ENCODE assay signal across 28 mouse cellular contexts in the genomic region with DNA sequence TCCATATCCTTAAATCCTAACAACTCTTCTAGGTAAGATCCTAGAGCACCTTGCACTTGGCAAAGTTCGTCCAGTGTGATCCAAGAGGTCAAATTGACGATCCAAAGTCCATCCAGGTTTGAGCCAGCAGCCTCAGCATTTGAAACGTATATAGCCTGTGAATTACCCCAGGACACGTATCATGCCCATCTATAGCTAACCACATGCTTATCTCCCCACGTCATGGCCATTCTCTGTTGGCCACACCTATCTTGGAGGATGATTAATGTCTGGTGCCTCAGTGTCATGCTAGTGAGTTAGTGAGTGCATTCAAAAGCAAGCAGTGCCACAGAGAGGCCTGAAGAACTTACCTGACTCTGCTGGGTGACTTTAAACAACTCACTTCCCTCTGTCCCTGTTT.
"Had no signal": no experiment of that assay in that cellular context is flagged by ENCODE, and none has a peak within 500 bp of the region (broad histone marks: within the 10 kb centered on the region; RNA-seq: fewer than 3 reads in every experiment).

No protein-coding gene starts in this region.

- DNase-seq: left cerebral cortex, postnatal 4 days; liver; liver, embryonic 13.5 days; liver, postnatal 0 days; lung, adult 18-20 months; lung, adult 2 months; lung, embryonic 14.5 days; lung, postnatal 10 days; lung, postnatal 14 days; lung, postnatal 36 days; lung, postnatal 4 days; midbrain, embryonic 14.5 days had no signal

- H3K9me3 ChIP-seq: limb, embryonic 10.5 days; limb, embryonic 12.5 days; limb, embryonic 13.5 days; limb, embryonic 15.5 days; liver, embryonic 12.5 days; liver, embryonic 13.5 days; liver, embryonic 15.5 days; lung, embryonic 15.5 days; midbrain, embryonic 10.5 days; midbrain, embryonic 12.5 days; midbrain, embryonic 13.5 days; midbrain, embryonic 15.5 days; neural tube, embryonic 12.5 days had no signal

- H3K4me3 ChIP-seq: limb, embryonic 10.5 days; limb, embryonic 12.5 days; limb, embryonic 13.5 days; limb, embryonic 15.5 days; liver, embryonic 12.5 days; liver, embryonic 13.5 days; liver, embryonic 15.5 days; lung, embryonic 15.5 days; megakaryocyte, embryonic 14.5 days; midbrain, embryonic 10.5 days; midbrain, embryonic 12.5 days; midbrain, embryonic 13.5 days; midbrain, embryonic 15.5 days; myocyte; neural tube, embryonic 12.5 days had no signal

- H3K4me1 ChIP-seq: limb, embryonic 10.5 days; limb, embryonic 12.5 days; limb, embryonic 13.5 days; limb, embryonic 15.5 days; liver, embryonic 12.5 days; liver, embryonic 13.5 days; liver, embryonic 15.5 days; lung, embryonic 15.5 days; megakaryocyte, embryonic 14.5 days; midbrain, embryonic 10.5 days; midbrain, embryonic 12.5 days; midbrain, embryonic 13.5 days; midbrain, embryonic 15.5 days; neural tube, embryonic 12.5 days had no signal

- H3K27ac ChIP-seq: limb, embryonic 10.5 days; limb, embryonic 12.5 days; limb, embryonic 13.5 days; limb, embryonic 15.5 days; liver, embryonic 12.5 days; liver, embryonic 13.5 days; liver, embryonic 14.5 days; liver, embryonic 15.5 days; lung, embryonic 15.5 days; macrophage; midbrain, embryonic 10.5 days; midbrain, embryonic 12.5 days; midbrain, embryonic 13.5 days; midbrain, embryonic 15.5 days; neural tube, embryonic 12.5 days had no signal

- H3K9ac ChIP-seq: limb, embryonic 12.5 days; limb, embryonic 13.5 days; limb, embryonic 15.5 days; liver, embryonic 12.5 days; liver, embryonic 13.5 days; liver, embryonic 14.5 days; liver, embryonic 15.5 days; liver, postnatal 0 days; lung, embryonic 14.5 days; lung, embryonic 15.5 days; midbrain, embryonic 12.5 days; midbrain, embryonic 13.5 days; midbrain, embryonic 15.5 days; neural tube, embryonic 12.5 days had no signal

- H3K36me3 ChIP-seq: limb, embryonic 10.5 days; limb, embryonic 12.5 days; limb, embryonic 13.5 days; limb, embryonic 15.5 days; liver, embryonic 12.5 days; liver, embryonic 13.5 days; liver, embryonic 15.5 days; lung, embryonic 15.5 days; midbrain, embryonic 10.5 days; midbrain, embryonic 12.5 days; midbrain, embryonic 13.5 days; midbrain, embryonic 15.5 days; neural tube, embryonic 12.5 days had no signal

- H3K27me3 ChIP-seq: limb, embryonic 12.5 days; limb, embryonic 13.5 days; limb, embryonic 15.5 days; liver, embryonic 12.5 days; liver, embryonic 13.5 days; liver, embryonic 15.5 days; lung, embryonic 15.5 days; megakaryocyte, embryonic 14.5 days; midbrain, embryonic 12.5 days; midbrain, embryonic 13.5 days; midbrain, embryonic 15.5 days; neural tube, embryonic 12.5 days had no signal
